ENCODE assay signal across 8 mouse cellular contexts in the genomic region with DNA sequence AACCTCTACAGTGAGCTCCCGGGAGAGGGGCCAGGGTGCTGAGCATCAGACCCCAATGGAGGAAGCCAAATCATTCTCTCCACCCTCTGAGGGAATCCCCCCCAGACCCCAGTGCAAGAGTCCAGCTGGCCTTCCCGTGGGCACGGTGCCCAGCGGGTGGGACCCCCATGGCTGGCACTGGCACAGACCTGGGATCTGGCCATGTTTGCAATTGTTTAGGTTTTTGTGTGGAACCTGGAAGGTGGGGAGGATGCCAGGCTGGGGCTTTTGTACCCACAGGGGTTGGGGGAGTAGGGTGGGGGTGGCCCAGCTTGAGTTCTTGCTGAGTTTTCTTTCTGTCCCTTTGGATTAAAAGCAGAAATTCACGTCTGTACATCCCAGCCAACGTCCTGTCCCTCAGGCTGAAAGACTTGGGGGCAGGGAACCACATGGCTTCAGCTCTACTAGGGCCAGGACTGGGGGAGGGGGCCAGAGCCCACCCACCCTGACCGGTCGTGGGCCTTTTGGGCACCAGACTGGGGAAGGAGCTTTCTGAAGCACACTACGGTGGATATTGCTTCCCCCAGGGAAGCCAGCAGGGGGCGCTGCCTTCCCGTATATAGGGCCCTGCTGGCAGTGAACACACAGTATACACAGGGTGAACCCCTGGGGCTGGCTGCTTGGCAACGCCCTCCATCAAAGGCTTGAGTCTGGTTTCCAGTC. TPM values are rescaled to one million over a fixed set of nuclear protein-coding genes. Genes with fewer than 3 reads are reported as not detected.
DNase-seq lines count a peak whose midpoint lies in the region; ATAC-seq and TF ChIP-seq lines count a peak whose summit lies in the region.

No protein-coding gene starts in this region.

- DNase-seq in gastrocnemius, postnatal 10 days, result peak; percentile 89
- peak; percentile 92 for DNase-seq in induced T-regulatory cell, adult 2 months (ENCODE audit: low read depth)
- DNase-seq in left cerebral cortex, postnatal 14 days (ENCODE audit: low spot score in 2 of 2), result peak; percentile 89 to 93
- DNase-seq in right cerebral cortex, postnatal 14 days, result peak; percentile 87
- DNase-seq in urinary bladder, postnatal 4 days (ENCODE audit: low spot score in 2 of 2), result peak; percentile 82 to 86

- no peak overlapping the region for H3K27ac ChIP-seq in cortical plate, adult 2 months (ENCODE audit: insufficient read depth, low read length)

- peak; percentile 83 for TF ChIP-seq CTCF in cortical plate, adult 2 months (IDR thresholded peaks at IDR 0.05; ENCODE audit: extremely low read depth, insufficient read depth, low read length)

- H3K4me1 ChIP-seq in cortical plate, adult 2 months (ENCODE audit: control insufficient read depth, insufficient read depth, low read length), result peaks cover 7% of the 10 kb centered on the region; the same call in 1 of the 2 replicates

- peak; percentile 59 for ATAC-seq in activated CD4-positive, CD25-positive, alpha-beta regulatory T cell, adult 4 months
- peak; percentile 67 for ATAC-seq in megakaryocyte-erythroid progenitor cell, adult 5-6 weeks (replicated peaks; ENCODE audit: low FRiP score, low TSS enrichment, poor library complexity, severe bottlenecking)

- no peak for TF ChIP-seq POLR2A in cortical plate, adult 2 months (IDR thresholded peaks at IDR 0.05; ENCODE audit: extremely low read depth, insufficient read depth, low read length)

- H3K4me3 ChIP-seq in cortical plate, adult 2 months (ENCODE audit: insufficient read depth, low read length), result no peak overlapping the region

- intact Hi-C loops in left cerebral cortex, postnatal 14 days (cut with DNase I), result loop anchor here (1.0 kb wide), 1 partner anchor 104 kb away; no protein-coding TSS in a partner anchor

RNA-seq across cellular contexts. Expression of a gene that starts 7.7 kb away (rescaled TPM):
- polyA plus RNA-seq in activated CD4-positive, CD25-positive, alpha-beta regulatory T cell, adult 4 months (2017; shearing (Covaris generic)), result 1 to 10 TPM in 1 of 2 experiments, under 1 TPM in 1; 0.85 to 1.2 TPM
- 3.3 and 3.4 TPM in 2 replicates for polyA plus RNA-seq in cortical plate, adult 2 months (2012; rRNA removed)
- 1 to 10 TPM; 3.3 to 5.4 TPM for total RNA-seq in gastrocnemius, postnatal 10 days (2021)
- total RNA-seq in left cerebral cortex, postnatal 14 days (2021), result 1 to 10 TPM; 2.7 to 4.3 TPM
- total RNA-seq in megakaryocyte-erythroid progenitor cell, adult 5-6 weeks (2014; fragmentation: Nextera tagmentation), result 44.2 and 65.2 TPM in 2 replicates
- 9.5 and 10.1 TPM in 2 replicates for total RNA-seq in megakaryocyte-erythroid progenitor cell, adult 5-6 weeks (2017)

RNA-seq across cellular contexts. Expression of a gene that starts 13.9 kb away (rescaled TPM):
- 10 to 100 TPM; 20.2 to 37.5 TPM for polyA plus RNA-seq in activated CD4-positive, CD25-positive, alpha-beta regulatory T cell, adult 4 months (2017; shearing (Covaris generic))
- polyA plus RNA-seq in cortical plate, adult 2 months (2012; rRNA removed), result 0.30 and 0.42 TPM in 2 replicates
- 1 to 10 TPM; 2.2 to 2.8 TPM for total RNA-seq in gastrocnemius, postnatal 10 days (2021)
- not detected for total RNA-seq in left cerebral cortex, postnatal 14 days (2021)
- 25.7 and 28.1 TPM in 2 replicates for total RNA-seq in megakaryocyte-erythroid progenitor cell, adult 5-6 weeks (2014; fragmentation: Nextera tagmentation)
- 8.2 and 11.4 TPM in 2 replicates for total RNA-seq in megakaryocyte-erythroid progenitor cell, adult 5-6 weeks (2017)

RNA-seq across cellular contexts. Expression of a gene that starts 21.3 kb away (rescaled TPM):
- polyA plus RNA-seq in activated CD4-positive, CD25-positive, alpha-beta regulatory T cell, adult 4 months (2017; shearing (Covaris generic)), result 10 to 100 TPM in 1 of 2 experiments, 1 to 10 TPM in 1; 9.4 to 12.5 TPM
- polyA plus RNA-seq in cortical plate, adult 2 months (2012; rRNA removed), result 86.5 and 86.7 TPM in 2 replicates
- total RNA-seq in gastrocnemius, postnatal 10 days (2021), result 10 to 100 TPM; 38.2 to 39.1 TPM
- 10 to 100 TPM; 90.2 to 91.9 TPM for total RNA-seq in left cerebral cortex, postnatal 14 days (2021)
- total RNA-seq in megakaryocyte-erythroid progenitor cell, adult 5-6 weeks (2014; fragmentation: Nextera tagmentation), result 71.6 and 76.7 TPM in 2 replicates
- 35.8 and 51.5 TPM in 2 replicates for total RNA-seq in megakaryocyte-erythroid progenitor cell, adult 5-6 weeks (2017)

RNA-seq across cellular contexts. Expression of a gene that starts 22.8 kb away (rescaled TPM):
- 10 to 100 TPM; 32.6 to 49.8 TPM for polyA plus RNA-seq in activated CD4-positive, CD25-positive, alpha-beta regulatory T cell, adult 4 months (2017; shearing (Covaris generic))
- 145 and 185 TPM in 2 replicates for polyA plus RNA-seq in cortical plate, adult 2 months (2012; rRNA removed)
- total RNA-seq in gastrocnemius, postnatal 10 days (2021), result 10 to 100 TPM; 33.7 to 43.9 TPM
- 10 to 100 TPM; 89.3 to 96.7 TPM for total RNA-seq in left cerebral cortex, postnatal 14 days (2021)
- total RNA-seq in megakaryocyte-erythroid progenitor cell, adult 5-6 weeks (2014; fragmentation: Nextera tagmentation), result 170 and 181 TPM in 2 replicates
- total RNA-seq in megakaryocyte-erythroid progenitor cell, adult 5-6 weeks (2017), result 94.9 and 126 TPM in 2 replicates

RNA-seq across cellular contexts. Expression of a gene that starts 46.3 kb away (rescaled TPM):
- 10 to 100 TPM; 54.7 to 56.1 TPM for polyA plus RNA-seq in activated CD4-positive, CD25-positive, alpha-beta regulatory T cell, adult 4 months (2017; shearing (Covaris generic))
- polyA plus RNA-seq in cortical plate, adult 2 months (2012; rRNA removed), result 9.6 and 13.4 TPM in 2 replicates
- 10 to 100 TPM; 10.9 to 17.6 TPM for total RNA-seq in gastrocnemius, postnatal 10 days (2021)
- 10 to 100 TPM; 12.6 to 14.8 TPM for total RNA-seq in left cerebral cortex, postnatal 14 days (2021)
- total RNA-seq in megakaryocyte-erythroid progenitor cell, adult 5-6 weeks (2014; fragmentation: Nextera tagmentation), result 23.2 and 27.2 TPM in 2 replicates
- 47.1 and 60.7 TPM in 2 replicates for total RNA-seq in megakaryocyte-erythroid progenitor cell, adult 5-6 weeks (2017)
